Mouse (Mus musculus): ENCODE data around the gene Ep400.

Ep400 gene

DNA sequence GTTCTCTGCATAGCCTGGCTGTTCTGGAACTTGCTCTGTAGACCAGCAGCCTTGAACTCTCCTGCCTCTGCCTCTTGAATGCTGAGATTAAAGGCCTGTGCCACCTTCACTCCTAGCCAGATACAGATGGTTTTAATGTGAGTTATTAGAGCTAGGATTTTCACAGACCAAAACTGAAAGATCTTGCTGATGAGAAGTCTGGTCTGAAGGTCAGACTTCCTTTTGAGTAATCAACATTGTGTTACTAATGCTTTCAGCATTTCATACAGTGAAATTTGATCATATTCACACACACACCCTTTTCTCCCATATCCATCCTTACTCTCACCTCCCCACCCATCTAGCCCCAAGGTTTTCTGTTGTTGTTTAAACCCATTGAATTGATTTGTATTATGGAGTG, 110.8 kb downstream of the Ep400 start:
- DNase-seq, result no peak

GRCm38 (mm10) chr5:110653686-110654085, 116.8 kb downstream of the Ep400 start:
- DNase-seq, result no peak

GRCm38 (mm10) chr5:110652719-110653648, 117.5 kb downstream of the Ep400 start, which contains the start of the genes Noc4l and Ddx51:
TSS of gene Noc4l (minus strand) at chr5:110653417.
TSS of gene Ddx51 (plus strand) at chr5:110653451.
- DNase-seq, result peak; percentile 96

DNA sequence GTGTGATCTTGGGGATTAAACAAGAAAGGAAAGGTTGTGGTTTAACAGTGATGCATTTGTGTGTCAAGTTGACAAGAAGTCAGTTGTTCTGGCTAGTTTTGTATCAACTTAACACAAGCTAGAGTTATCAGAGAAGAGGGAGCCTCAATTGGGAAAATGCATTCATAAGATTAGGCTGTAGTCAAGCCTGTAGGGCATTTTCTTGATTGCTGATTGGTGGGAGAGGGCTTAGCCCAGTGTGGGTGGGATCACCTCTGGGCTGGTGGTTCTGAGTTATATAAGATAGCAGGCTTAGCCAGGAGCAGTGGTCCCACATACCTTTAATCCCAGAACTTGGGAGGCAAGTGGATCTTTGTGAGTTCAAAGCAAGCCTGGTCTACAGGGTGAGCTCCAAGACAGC, 124.1 kb downstream of the Ep400 start:
- no peak for DNase-seq

DNA sequence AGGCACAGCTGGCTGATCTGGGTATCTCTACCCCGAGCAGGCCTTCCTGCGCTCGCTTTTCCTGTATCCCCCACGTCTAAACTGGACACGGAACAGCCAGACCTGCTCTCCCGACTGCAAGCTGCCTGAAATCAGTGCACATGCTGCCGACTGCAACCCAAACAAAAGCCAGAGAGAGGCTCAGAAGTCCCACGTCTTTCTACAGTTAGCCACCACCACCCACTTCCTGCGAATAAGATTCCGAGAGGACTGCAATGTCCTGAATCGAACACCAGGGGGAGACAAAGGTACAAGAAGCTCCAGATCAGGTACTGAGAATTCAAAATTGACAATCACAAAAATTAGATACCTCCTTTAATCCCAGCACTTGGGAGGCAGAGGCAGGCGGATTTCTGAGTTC, 131.1 kb downstream of the Ep400 start:
- peak; percentile 76 for DNase-seq

- DNase-seq, result no peak
Observed at GRCm38 (mm10) chr5:110638306-110639074, 132.0 kb downstream of the Ep400 start.

GRCm38 (mm10) chr5:110635951-110636707, 134.4 kb downstream of the Ep400 start:
- DNase-seq, result no peak

- DNase-seq, result peak; percentile 75
Observed at GRCm38 (mm10) chr5:110629525-110630120, 140.9 kb downstream of the Ep400 start.

DNA sequence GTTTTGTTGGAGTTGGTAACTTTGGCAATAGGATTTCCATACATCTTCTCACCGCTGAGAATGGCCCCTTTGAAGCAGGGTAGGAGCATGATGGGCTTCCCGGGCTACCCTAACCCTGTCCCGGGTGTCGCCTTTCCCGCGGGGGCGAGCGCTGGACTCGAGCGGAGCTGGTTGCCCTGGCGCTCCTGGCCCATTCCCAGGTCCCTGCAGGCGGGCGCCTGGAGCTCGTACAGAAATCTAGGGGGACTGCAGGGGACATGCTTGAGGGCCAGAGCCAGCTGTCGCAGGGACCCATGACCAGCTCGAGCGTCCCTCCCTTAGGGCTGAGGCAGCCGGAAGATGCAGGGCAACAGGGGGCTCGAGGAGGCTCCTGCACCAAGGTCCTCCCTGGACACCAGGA, 142.4 kb downstream of the Ep400 start:
- no peak for DNase-seq

- DNase-seq, result no peak
Observed at GRCm38 (mm10) chr5:110627351-110627750, 143.2 kb downstream of the Ep400 start.

DNA sequence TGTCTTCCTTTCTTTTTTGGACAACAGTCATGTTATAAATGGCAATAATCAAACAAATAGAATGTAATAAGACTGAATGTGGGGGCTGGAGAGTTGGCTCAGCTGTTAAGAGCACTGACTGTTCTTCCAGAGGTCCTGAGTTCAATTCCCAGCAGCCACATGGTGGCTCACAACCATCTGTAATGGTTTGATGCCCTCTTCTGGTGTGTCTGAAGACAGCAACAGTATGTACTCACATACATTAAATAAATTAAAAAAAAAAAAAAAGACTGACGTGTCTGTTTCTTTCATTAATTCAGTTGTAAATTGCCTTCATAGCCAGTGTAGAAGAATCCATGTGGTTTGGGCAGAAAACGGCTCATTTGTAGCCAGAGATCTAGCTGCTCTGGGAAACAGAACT, 146.2 kb downstream of the Ep400 start:
- DNase-seq, result no peak

GRCm38 (mm10) chr5:110619226-110619625, 151.3 kb downstream of the Ep400 start:
- no peak for DNase-seq
